Mouse (Mus musculus) erythroblast, embryonic 14.5 days (primary cell): ENCODE measurements around the gene Rhoh. TPM values are rescaled to one million over a fixed set of nuclear protein-coding genes. Genes with fewer than 3 reads are reported as not detected.

Experiments
- H3K27me3 ChIP-seq: 2 replicates; pipeline ENCODE4 v1.6.1; 2012; ENCODE audit warnings: inconsistent platforms; ENCODE audit not compliant: control insufficient read depth
- H3K36me3 ChIP-seq: 2 replicates; pipeline ENCODE4 v1.6.1; 2012; ENCODE audit warnings: mild to moderate bottlenecking, inconsistent platforms; ENCODE audit not compliant: control insufficient read depth
- H3K4me1 ChIP-seq: 2 replicates; pipeline ENCODE4 v1.6.1; 2012; ENCODE audit warnings: inconsistent platforms; ENCODE audit not compliant: control insufficient read depth
- H3K4me3 ChIP-seq: replicated peaks from 2 replicates; pipeline ENCODE3; 2012; ENCODE audit warnings: moderate library complexity, mild to moderate bottlenecking, inconsistent platforms
- H3K9me3 ChIP-seq: 2 replicates; pipeline ENCODE4 v1.6.1; 2012; ENCODE audit warnings: low read length, inconsistent platforms, mixed read lengths; ENCODE audit not compliant: control insufficient read depth
- GATA1 ChIP-seq: IDR thresholded peaks from 2 replicates; pipeline ENCODE4 v1.6.1; 2012; ENCODE audit warnings: low read length, inconsistent platforms, mixed read lengths
- TAL1 ChIP-seq: IDR thresholded peaks from 3 replicates; pipeline ENCODE4 v1.6.1; 2012; ENCODE audit warnings: low read length, inconsistent platforms, mixed read lengths
- polyA plus RNA-seq: library from polyadenylated mRNA; stranded (reverse); fragments of >175 nt; gene quantifications from 2 replicates; pipeline ENCODE4 v1.2.3, GENCODE M21; 2012

The Rhoh gene
- polyA plus RNA-seq, 1 experiment = not detected

GRCm38 (mm10) chr5:65833766-65834498 lies 27.1 kb upstream of the Rhoh start:
- Histone ChIP-seq H3K4me1 (peaks cover 4% of the 10 kb centered on the region; the same call in 1 of the 2 replicates), H3K9me3 (no peaks in the 10 kb centered on the region), H3K4me3 (no peak overlapping the region), H3K36me3 (peaks cover 12% of the 10 kb centered on the region), H3K27me3 (no peaks in the 10 kb centered on the region)
- TF ChIP-seq GATA1 (no peak), TAL1 (no peak)

DNA sequence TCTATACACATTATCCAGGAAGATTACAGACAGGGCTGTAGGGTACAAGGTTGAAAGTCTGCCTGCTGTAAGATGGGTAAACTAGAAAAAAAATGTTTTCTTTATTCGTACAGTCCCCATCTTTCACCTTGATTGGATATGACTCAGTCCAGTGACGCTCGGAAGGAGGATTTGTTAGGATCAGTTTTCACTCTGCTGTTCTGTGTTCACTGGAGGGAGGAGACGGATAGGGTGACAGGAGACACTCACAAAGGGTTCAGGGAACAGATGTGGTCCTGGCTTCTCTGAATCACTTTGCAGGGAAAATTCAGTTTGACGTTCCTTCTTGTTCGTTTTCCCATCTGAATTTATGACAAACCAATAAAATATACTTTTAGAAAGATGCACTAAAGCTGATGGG lies 23.0 kb upstream of the Rhoh start:
- TF ChIP-seq TAL1 = no peak
- no peak for TF ChIP-seq GATA1
- Histone ChIP-seq H3K36me3 (no peaks in the 10 kb centered on the region; the same call in 1 of the 2 replicates), H3K4me3 (no peak overlapping the region), H3K27me3 (no peaks in the 10 kb centered on the region), H3K4me1 (peaks cover 2% of the 10 kb centered on the region), H3K9me3 (no peaks in the 10 kb centered on the region)

GRCm38 (mm10) chr5:65842947-65843346 lies 18.1 kb upstream of the Rhoh start:
- H3K9me3 ChIP-seq = no peaks in the 10 kb centered on the region
- H3K4me1 ChIP-seq = peaks cover 2% of the 10 kb centered on the region
- no peak overlapping the region for H3K4me3 ChIP-seq
- H3K36me3 ChIP-seq = no peaks in the 10 kb centered on the region
- no peaks in the 10 kb centered on the region for H3K27me3 ChIP-seq
- TF ChIP-seq GATA1 = no peak
- no peak for TF ChIP-seq TAL1

GRCm38 (mm10) chr5:65846534-65846933 lies 14.5 kb upstream of the Rhoh start:
- Histone ChIP-seq H3K4me1 (peaks cover 2% of the 10 kb centered on the region), H3K9me3 (no peaks in the 10 kb centered on the region), H3K27me3 (no peaks in the 10 kb centered on the region), H3K4me3 (no peak overlapping the region), H3K36me3 (no peaks in the 10 kb centered on the region)
- no peak for TF ChIP-seq TAL1
- TF ChIP-seq GATA1 = no peak

DNA sequence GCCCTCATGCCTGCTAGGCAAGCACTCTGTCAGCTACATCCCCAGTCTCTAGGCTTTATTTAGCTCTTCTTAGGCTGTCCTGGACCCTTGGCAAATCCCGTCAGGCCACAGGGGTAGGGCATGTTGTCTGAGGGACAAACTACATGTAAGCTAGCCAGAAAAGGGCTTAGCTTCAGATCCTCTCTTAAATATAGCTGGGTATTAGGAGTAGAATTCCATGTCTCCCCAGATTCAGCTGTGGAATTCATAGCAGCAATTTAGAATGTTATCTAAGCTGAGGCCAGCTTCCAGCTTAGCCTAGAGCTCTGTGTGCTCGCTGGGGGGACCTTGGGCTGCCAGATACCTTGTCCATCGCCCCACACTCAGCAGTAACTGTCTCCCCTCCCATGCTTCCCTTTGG lies 14.1 kb upstream of the Rhoh start:
- Histone ChIP-seq H3K9me3 (no peaks in the 10 kb centered on the region), H3K4me1 (peaks cover 2% of the 10 kb centered on the region)
- TF ChIP-seq TAL1 (no peak), GATA1 (no peak)

GRCm38 (mm10) chr5:65847656-65848055 lies 13.4 kb upstream of the Rhoh start:
- Histone ChIP-seq H3K9me3 (no peaks in the 10 kb centered on the region), H3K4me1 (peaks cover 2% of the 10 kb centered on the region), H3K27me3 (no peaks in the 10 kb centered on the region), H3K36me3 (no peaks in the 10 kb centered on the region), H3K4me3 (no peak overlapping the region)
- no peak for TF ChIP-seq TAL1

More for the DNA sequence above, 14.1 kb upstream of the Rhoh start:
- no peaks in the 10 kb centered on the region for H3K27me3 ChIP-seq
- no peak overlapping the region for H3K4me3 ChIP-seq
- H3K36me3 ChIP-seq = no peaks in the 10 kb centered on the region

DNA sequence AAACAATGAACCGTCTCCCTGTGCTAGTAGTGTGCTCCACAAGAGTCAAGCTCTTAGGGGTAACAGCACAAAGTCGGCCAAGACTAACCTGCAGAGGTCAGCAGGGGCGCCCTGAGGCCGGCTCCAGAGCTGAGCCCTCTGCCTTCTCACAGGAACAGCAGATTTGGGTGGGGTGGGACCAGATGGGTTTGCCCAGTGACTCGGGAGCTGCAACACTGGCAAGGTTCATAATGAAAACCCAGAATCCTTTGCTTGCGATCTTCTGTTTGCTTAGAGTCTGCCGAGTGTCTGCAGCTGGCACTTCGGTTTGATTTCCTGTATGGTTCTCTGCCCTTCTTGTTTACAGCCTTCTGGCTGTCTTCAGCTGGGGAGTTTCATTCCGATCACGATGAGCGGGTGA lies 10.2 kb upstream of the Rhoh start:
- TF ChIP-seq TAL1 = no peak
- TF ChIP-seq GATA1 = no peak
- Histone ChIP-seq H3K36me3 (no peaks in the 10 kb centered on the region), H3K4me1 (no peaks in the 10 kb centered on the region), H3K9me3 (no peaks in the 10 kb centered on the region), H3K27me3 (no peaks in the 10 kb centered on the region), H3K4me3 (no peak overlapping the region)

GRCm38 (mm10) chr5:65854786-65855191 lies 6.2 kb upstream of the Rhoh start:
- H3K9me3 ChIP-seq = no peaks in the 10 kb centered on the region
- no peak overlapping the region for H3K4me3 ChIP-seq
- no peaks in the 10 kb centered on the region for H3K4me1 ChIP-seq
- H3K36me3 ChIP-seq = no peaks in the 10 kb centered on the region
- TF ChIP-seq GATA1 = no peak
- TF ChIP-seq TAL1 = no peak
- H3K27me3 ChIP-seq = no peaks in the 10 kb centered on the region

GRCm38 (mm10) chr5:65855571-65855970 lies 5.4 kb upstream of the Rhoh start:
- Histone ChIP-seq H3K36me3 (no peaks in the 10 kb centered on the region), H3K27me3 (no peaks in the 10 kb centered on the region), H3K9me3 (no peaks in the 10 kb centered on the region), H3K4me1 (no peaks in the 10 kb centered on the region), H3K4me3 (no peak overlapping the region)
- TF ChIP-seq TAL1 (no peak), GATA1 (no peak)
